Mouse (Mus musculus) MEL (cell line): ENCODE measurements around the gene Tmem114.

Experiments used
- CTCF ChIP-seq, 3 experiments: IDR thresholded peaks in 2 of 3; conservative IDR thresholded peaks in 1 of 3; 2 replicates each; pipeline ENCODE4 v1.5.1; 2011 to 2012; ENCODE audit warnings: low read length in 3 of 3, low read depth in 2 of 3, mild to moderate bottlenecking in 2 of 3, improper control_type of control experiment in 1 of 3, inconsistent platforms in 1 of 3, mixed read lengths in 1 of 3, moderate library complexity in 1 of 3; ENCODE audit not compliant: control insufficient read depth in 1 of 3, insufficient read depth in 1 of 3, poor library complexity in 1 of 3, severe bottlenecking in 1 of 3
- EP300 ChIP-seq, 2 experiments: IDR thresholded peaks; 2 replicates each; pipeline ENCODE4 v1.6.1; 2011; ENCODE audit warnings: improper control_type of control experiment in 2 of 2, low read length in 2 of 2, low read depth in 1 of 2, mild to moderate bottlenecking in 1 of 2
- ZKSCAN1 ChIP-seq: IDR thresholded peaks from 2 replicates; pipeline ENCODE4 v1.6.1; 2012; ENCODE audit warnings: low read depth, mild to moderate bottlenecking, inconsistent platforms, low read length, improper control_type of control experiment, moderate library complexity

DNA sequence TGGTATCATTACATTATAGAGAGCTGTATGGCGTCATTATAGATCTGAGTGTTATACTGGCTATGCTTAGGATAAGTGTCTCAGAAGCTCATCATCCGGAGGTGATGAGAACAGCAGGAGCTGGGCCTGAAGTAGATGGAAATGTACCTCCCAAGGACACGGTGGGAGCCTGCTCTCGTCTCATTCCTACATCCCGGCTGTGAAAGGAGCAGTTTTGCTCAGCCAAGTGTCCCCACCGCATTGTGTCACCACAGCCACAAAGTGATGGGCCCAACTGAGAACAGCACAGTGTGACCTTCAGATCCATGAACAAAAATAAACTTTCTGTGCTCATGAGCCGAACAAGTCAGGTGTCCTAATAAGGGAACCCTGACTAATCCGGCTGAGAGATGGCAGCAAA, 8.9 kb downstream of the Tmem114 start:
- no peak for TF ChIP-seq ZKSCAN1
- TF ChIP-seq EP300 (IDR thresholded peaks at IDR 0.05; ENCODE audit: low read depth in 1 of 2, low read length in 2 of 2), result no peak
- TF ChIP-seq CTCF (IDR thresholded peaks at IDR 0.05 in 2 of 3, conservative IDR thresholded peaks at IDR 0.05 in 1 of 3; ENCODE audit: control insufficient read depth in 1 of 3, insufficient read depth in 1 of 3, low read depth in 2 of 3, low read length in 3 of 3, poor library complexity in 1 of 3, severe bottlenecking in 1 of 3), result no peak
